Mouse (Mus musculus): ENCODE measurements around the gene Hspb11. TPM values are rescaled to one million over a fixed set of nuclear protein-coding genes. Genes with fewer than 3 reads are reported as not detected.

The Hspb11 gene
- 91.9 TPM for polyA plus RNA-seq (2014; fragmentation: Illumina TruSeq; extraction: RNeasy Lipid Tissue Mini Kit (QIAGEN cat#74804); ENCODE audit: low read depth, low replicate concordance)

DNA sequence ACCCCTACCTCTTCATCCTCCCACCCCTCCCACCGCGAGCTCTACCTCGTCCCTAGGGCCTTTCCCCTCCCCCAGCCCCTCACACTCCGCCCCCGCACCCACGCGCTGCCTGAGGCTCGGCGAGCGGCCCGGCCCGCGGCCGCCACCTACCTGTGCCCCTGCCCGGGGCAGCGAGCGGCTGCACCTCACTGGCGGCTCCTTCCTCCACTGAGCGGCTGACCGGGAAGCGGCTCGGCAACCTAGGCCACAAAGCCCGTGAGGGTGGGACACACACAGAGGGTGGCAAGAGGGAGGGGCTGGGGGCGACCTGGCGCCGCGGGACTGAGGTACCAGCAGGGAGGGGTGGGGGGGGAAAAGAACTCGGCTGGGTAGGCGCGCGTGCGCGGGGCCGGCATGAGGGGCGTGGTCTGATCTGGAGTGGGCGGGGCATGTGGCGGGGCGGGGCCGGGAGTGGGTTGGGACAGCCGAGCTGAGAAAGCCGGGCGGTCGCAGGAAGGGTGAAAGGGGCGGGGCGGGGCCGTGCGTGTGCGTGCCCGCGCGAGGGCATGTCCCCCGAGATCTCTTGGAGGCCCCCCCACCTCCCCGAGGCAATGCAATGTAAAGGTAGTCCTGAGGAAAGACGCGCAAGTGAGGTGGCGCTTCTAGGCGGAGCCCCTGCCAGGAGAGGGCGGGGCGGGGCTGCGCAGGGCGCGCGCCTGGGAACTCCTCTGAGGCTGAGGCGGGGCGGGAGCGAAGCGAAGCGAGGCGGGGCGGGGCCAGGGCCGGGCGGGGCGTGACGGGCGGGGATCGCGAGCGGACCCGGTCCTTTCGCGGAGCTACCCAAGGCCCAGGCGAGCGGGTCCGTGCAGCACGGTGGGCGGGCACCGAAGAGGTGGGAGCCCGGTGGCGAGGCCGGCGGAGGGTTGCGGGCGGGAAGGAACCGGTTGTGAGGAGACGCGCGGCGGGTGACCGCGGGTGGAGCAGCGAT, at the start of gene Hspb11, which contains the start of gene Lrrc42:
Gene Hspb11, plus strand, starts transcription at position 469 of the 967 bp plus-strand sequence.
Gene Lrrc42, minus strand, starts transcription at position 408 of the 967 bp plus-strand sequence.

DNA sequence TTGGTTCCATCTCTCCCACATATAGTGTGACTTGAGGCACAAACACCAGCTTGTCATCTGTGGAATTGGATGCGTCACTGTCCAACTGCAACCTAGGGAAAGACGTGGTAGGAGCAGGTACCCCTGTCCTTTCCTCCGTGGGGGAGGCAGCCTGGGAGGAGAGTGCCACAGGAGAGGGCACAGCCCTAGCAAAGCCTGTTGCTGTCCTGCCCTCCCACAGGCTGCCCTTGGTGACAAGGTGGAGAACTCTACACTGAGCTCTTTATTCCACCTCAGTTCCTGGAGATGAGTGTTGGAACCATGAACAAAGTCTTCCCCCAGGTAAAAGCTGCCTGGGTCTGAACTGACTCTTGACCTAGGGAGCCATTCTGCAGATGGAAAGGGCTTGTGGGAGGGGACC, 44.5 kb upstream of the Hspb11 start, which contains the start of gene Ldlrad1:
Gene Ldlrad1, plus strand, starts transcription at position 301 of the 400 bp plus-strand sequence.

DNA sequence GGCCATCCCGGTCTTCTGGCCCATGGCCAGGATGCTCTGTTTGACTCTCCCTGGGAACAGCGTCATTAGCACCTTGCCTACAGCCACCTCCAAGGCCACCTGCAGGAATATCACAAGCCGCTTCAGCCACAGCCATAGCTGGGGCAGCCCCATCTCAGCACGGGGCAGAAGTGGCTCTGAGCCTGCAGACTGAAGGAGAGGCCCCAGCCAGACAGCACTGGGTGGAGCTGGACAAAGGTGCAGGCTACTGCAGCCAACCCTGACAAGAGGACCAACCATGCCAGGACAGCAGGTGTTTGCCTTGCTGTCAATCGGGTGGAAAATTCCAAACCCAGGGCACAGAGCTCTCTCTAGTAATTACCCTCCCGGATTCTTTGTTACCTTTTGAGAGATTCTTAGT, 53.6 kb downstream of the Hspb11 start, which contains the start of gene Dio1:
Gene Dio1, minus strand, starts transcription at position 204 of the 400 bp plus-strand sequence.

DNA sequence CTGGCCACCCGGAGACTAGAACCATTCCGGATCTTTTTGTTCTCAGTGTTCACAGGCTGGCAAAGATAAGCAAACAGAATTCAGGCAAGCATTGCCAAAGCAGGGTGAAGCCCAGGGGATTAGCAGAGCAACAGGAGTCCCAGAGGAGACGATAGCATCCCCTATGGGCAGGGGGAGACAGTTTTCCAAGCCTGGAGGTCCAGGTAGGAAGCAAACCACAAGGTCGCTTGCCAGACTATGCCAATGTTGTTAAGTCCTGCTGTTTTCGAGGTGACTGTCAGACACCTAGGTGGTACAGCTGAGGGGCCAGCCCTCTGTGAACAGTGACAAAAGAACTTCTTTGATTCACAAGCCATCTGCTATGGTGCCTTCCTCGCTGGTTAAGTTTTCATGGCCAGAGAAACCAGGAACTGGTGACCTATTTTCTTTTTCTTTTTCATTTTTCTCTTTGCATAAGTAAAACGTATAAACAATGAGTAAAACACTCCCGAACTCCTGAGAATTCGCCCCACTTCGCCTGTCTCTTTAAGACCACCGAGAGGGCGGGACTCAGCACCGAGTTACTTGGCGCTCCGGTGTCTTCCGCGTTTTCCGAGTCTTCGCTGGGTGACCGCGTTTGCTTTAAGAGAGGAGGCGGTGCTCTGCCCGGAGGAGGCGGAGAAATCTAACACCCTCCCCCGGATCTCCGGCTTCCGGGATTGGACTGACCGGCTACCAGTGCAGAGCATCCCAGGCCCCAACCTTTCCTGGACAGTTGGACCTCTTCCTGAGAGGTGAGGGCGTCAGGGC, 60.5 kb downstream of the Hspb11 start, which contains the start of gene Yipf1:
Gene Yipf1, plus strand, starts transcription at position 674 of the 789 bp plus-strand sequence.

Other genes with a start within 250 kb of the Hspb11 start
- 30.4 TPM for gene Mrpl37, start 186.7 kb upstream of the Hspb11 start, polyA plus RNA-seq (2014; fragmentation: Illumina TruSeq; extraction: RNeasy Lipid Tissue Mini Kit (QIAGEN cat#74804); ENCODE audit: low read depth, low replicate concordance)
- 3.7 TPM for gene Cyb5rl, start 186.6 kb upstream of the Hspb11 start, polyA plus RNA-seq (2014; fragmentation: Illumina TruSeq; extraction: RNeasy Lipid Tissue Mini Kit (QIAGEN cat#74804); ENCODE audit: low read depth, low replicate concordance)
- gene Cdcp2, start 156.7 kb upstream of the Hspb11 start, polyA plus RNA-seq (2014; fragmentation: Illumina TruSeq; extraction: RNeasy Lipid Tissue Mini Kit (QIAGEN cat#74804); ENCODE audit: low read depth, low replicate concordance), result not detected
- 167 TPM for gene Tmem59, start 75.2 kb upstream of the Hspb11 start, polyA plus RNA-seq (2014; fragmentation: Illumina TruSeq; extraction: RNeasy Lipid Tissue Mini Kit (QIAGEN cat#74804); ENCODE audit: low read depth, low replicate concordance)
- 54.0 TPM for gene Tceanc2, start 74.5 kb upstream of the Hspb11 start, polyA plus RNA-seq (2014; fragmentation: Illumina TruSeq; extraction: RNeasy Lipid Tissue Mini Kit (QIAGEN cat#74804); ENCODE audit: low read depth, low replicate concordance)
- gene Ldlrad1, start 44.4 kb upstream of the Hspb11 start, polyA plus RNA-seq (2014; fragmentation: Illumina TruSeq; extraction: RNeasy Lipid Tissue Mini Kit (QIAGEN cat#74804); ENCODE audit: low read depth, low replicate concordance), result not detected
- gene Lrrc42, start 61 bp upstream of the Hspb11 start, polyA plus RNA-seq (2014; fragmentation: Illumina TruSeq; extraction: RNeasy Lipid Tissue Mini Kit (QIAGEN cat#74804); ENCODE audit: low read depth, low replicate concordance), result 50.5 TPM
- gene Dio1, start 53.6 kb downstream of the Hspb11 start, polyA plus RNA-seq (2014; fragmentation: Illumina TruSeq; extraction: RNeasy Lipid Tissue Mini Kit (QIAGEN cat#74804); ENCODE audit: low read depth, low replicate concordance), result 0.20 TPM
- 47.6 TPM for gene Yipf1, start 60.8 kb downstream of the Hspb11 start, polyA plus RNA-seq (2014; fragmentation: Illumina TruSeq; extraction: RNeasy Lipid Tissue Mini Kit (QIAGEN cat#74804); ENCODE audit: low read depth, low replicate concordance)
- 17.8 TPM for gene Ndc1, start 114.2 kb downstream of the Hspb11 start, polyA plus RNA-seq (2014; fragmentation: Illumina TruSeq; extraction: RNeasy Lipid Tissue Mini Kit (QIAGEN cat#74804); ENCODE audit: low read depth, low replicate concordance)
- not detected for gene Glis1, start 181.0 kb downstream of the Hspb11 start, polyA plus RNA-seq (2014; fragmentation: Illumina TruSeq; extraction: RNeasy Lipid Tissue Mini Kit (QIAGEN cat#74804); ENCODE audit: low read depth, low replicate concordance)